Mouse (Mus musculus) bone marrow, adult 2 months (tissue): ENCODE measurements around the gene Nt5c3.

Experiments used
- CTCF ChIP-seq: fragments of 200-500 bp; IDR thresholded peaks from 2 replicates; pipeline ENCODE4 v1.5.1; 2011; ENCODE audit warnings: low read length, control low read depth; ENCODE audit not compliant: control insufficient read depth, insufficient read depth
- POLR2A ChIP-seq: fragments of 200-500 bp; IDR thresholded peaks from 2 replicates; pipeline ENCODE4 v1.6.1; 2011; ENCODE audit warnings: low read depth, mild to moderate bottlenecking, control low read depth, low read length, borderline replicate concordance; ENCODE audit not compliant: control insufficient read depth

GRCm38 (mm10) chr6:56870027-56870426 is 53.7 kb downstream of the Nt5c3 start:
- no peak for TF ChIP-seq CTCF
- TF ChIP-seq POLR2A: no peak
